Comparison of ENCODE assay signal across 8 mouse cellular contexts in genomic region chr7:3292791-3293190, GRCm38 (mm10). TPM values are rescaled to one million over a fixed set of nuclear protein-coding genes. Genes with fewer than 3 reads are reported as not detected.
DNase-seq lines count a peak whose midpoint lies in the region; ATAC-seq and TF ChIP-seq lines count a peak whose summit lies in the region.

No protein-coding gene starts in this region.

- 4% methylated on average over 14 of the region's 14 CpGs for WGBS in hindbrain, postnatal 0 days
- WGBS in liver, embryonic 14.5 days (ENCODE audit: insufficient replicate concordance) = 1% methylated on average over 14 of the region's 14 CpGs

- peak overlapping the region; percentile 46 for H3K4me2 ChIP-seq in hindbrain, postnatal 0 days (ENCODE audit: low read depth, low read length)
- peak overlapping the region; percentile 48 for H3K4me2 ChIP-seq in liver, embryonic 14.5 days (ENCODE audit: low read depth)

- no peak overlapping the region; the same call in 1 of the 2 replicates for H3K9ac ChIP-seq in hindbrain, postnatal 0 days (replicated peaks; ENCODE audit: low read length)
- H3K9ac ChIP-seq in liver, embryonic 14.5 days (replicated peaks) = no peak overlapping the region

- H3K9me3 ChIP-seq in hindbrain, postnatal 0 days (ENCODE audit: low read length) = no peaks in the 10 kb centered on the region
- H3K9me3 ChIP-seq in liver, embryonic 14.5 days (ENCODE audit: control insufficient read depth, low read length) = no peaks in the 10 kb centered on the region

- no peak for TF ChIP-seq EP300 in liver, embryonic 14.5 days (IDR thresholded peaks at IDR 0.05; ENCODE audit: low read depth)

- no peak for TF ChIP-seq CTCF in hindbrain, postnatal 0 days (IDR thresholded peaks at IDR 0.05; ENCODE audit: low read depth)
- 0 out of 2 replicates have a peak, but pooled peaks have one; percentile 7 for TF ChIP-seq CTCF in liver, embryonic 14.5 days (IDR thresholded peaks at IDR 0.05; ENCODE audit: low read depth)

- peaks cover 23% of the 10 kb centered on the region; the same call in 1 of the 2 replicates for H3K36me3 ChIP-seq in hindbrain, postnatal 0 days (ENCODE audit: insufficient read depth, low read length)
- H3K36me3 ChIP-seq in liver, embryonic 14.5 days (replicated peaks; ENCODE audit: control insufficient read depth, insufficient read depth, low read depth) = no peaks in the 10 kb centered on the region

- DNase-seq in layer of hippocampus, postnatal 10 days (ENCODE audit: low spot score in 2 of 2) = peak; percentile 37 to 56
- no peak for DNase-seq in layer of hippocampus, adult 9-10 months (ENCODE audit: low spot score)
- peak; percentile 48 for DNase-seq in cerebellum, adult 9-10 months
- DNase-seq in gastrocnemius, postnatal 10 days = peak; percentile 81
- peak; percentile 52 for DNase-seq in hindbrain, postnatal 0 days (ENCODE audit: low spot score)
- DNase-seq in liver, embryonic 14.5 days (ENCODE audit: low read depth in 3 of 3, low spot score in 3 of 3) = peak; percentile 50 to 59 (median 55)
- DNase-seq in natural killer cell, adult 2 months (ENCODE audit: low spot score in 2 of 2) = peak; percentile 45 to 48
- peak; percentile 19 for DNase-seq in thymus, postnatal 25 days

- no peak for ATAC-seq in hindbrain, postnatal 0 days
- peak; percentile 56 for ATAC-seq in liver, embryonic 14.5 days (ENCODE audit: insufficient read depth)

- no peak overlapping the region for H3K27ac ChIP-seq in hindbrain, postnatal 0 days
- H3K27ac ChIP-seq in liver, embryonic 14.5 days = no peak overlapping the region

- H3K27me3 ChIP-seq in hindbrain, postnatal 0 days (ENCODE audit: insufficient read depth, low read length) = no peaks in the 10 kb centered on the region
- H3K27me3 ChIP-seq in liver, embryonic 14.5 days (ENCODE audit: control insufficient read depth, insufficient read depth, low read length) = no peaks in the 10 kb centered on the region

- peak overlapping the region; percentile 20 for H3K4me3 ChIP-seq in hindbrain, postnatal 0 days (ENCODE audit: low read length)
- peak overlapping the region; percentile 35 to 56 for H3K4me3 ChIP-seq in liver, embryonic 14.5 days (ENCODE audit: insufficient read depth in 1 of 2, low read depth in 2 of 2, low read length in 2 of 2)

- 0 out of 2 replicates have a peak, but pooled peaks cover 6% of the 10 kb centered on the region for H3K4me1 ChIP-seq in hindbrain, postnatal 0 days (ENCODE audit: insufficient read depth, low read length)
- H3K4me1 ChIP-seq in liver, embryonic 14.5 days (replicated peaks; ENCODE audit: control insufficient read depth in 2 of 2, insufficient read depth in 2 of 2, low read length in 1 of 2) = peaks cover 3 to 23% of the 10 kb centered on the region in 2 experiments; a peak in 2 of 4 replicates

RNA-seq across cellular contexts. Expression of gene Prkcg, which starts 3.8 kb away (rescaled TPM):
- total RNA-seq in layer of hippocampus, postnatal 10 days (2021) = 100 to 1,000 TPM; 448 to 472 TPM
- total RNA-seq in gastrocnemius, postnatal 10 days (2021) = 1 to 10 TPM; 2.2 to 4.5 TPM
- 6.7 and 8.0 TPM in 2 replicates for total RNA-seq in hindbrain, postnatal 0 days (2014; rRNA removed)
- 4.2 and 5.7 TPM in 2 replicates for polyA plus RNA-seq in hindbrain, postnatal 0 days (2015; fragmentation: Nextera tagmentation; extraction: Ambion mirVana)
- 0.05 and 0.06 TPM in 2 replicates for polyA plus RNA-seq in liver, embryonic 14.5 days (2012; rRNA removed)
- polyA plus RNA-seq in liver, embryonic 14.5 days (2014; fragmentation: Nextera tagmentation; extraction: Ambion mirVana) = not detected in 2 replicates

RNA-seq across cellular contexts. Expression of gene Myadm, which starts 3.9 kb away (rescaled TPM):
- total RNA-seq in layer of hippocampus, postnatal 10 days (2021) = 10 to 100 TPM; 89.7 to 91.6 TPM
- total RNA-seq in gastrocnemius, postnatal 10 days (2021) = 100 to 1,000 TPM in 1 of 2 experiments, 10 to 100 TPM in 1; 71.6 to 100 TPM
- 22.6 and 42.7 TPM in 2 replicates for total RNA-seq in hindbrain, postnatal 0 days (2014; rRNA removed)
- 25.9 and 29.1 TPM in 2 replicates for polyA plus RNA-seq in hindbrain, postnatal 0 days (2015; fragmentation: Nextera tagmentation; extraction: Ambion mirVana)
- 21.5 and 27.0 TPM in 2 replicates for polyA plus RNA-seq in liver, embryonic 14.5 days (2012; rRNA removed)
- 23.1 and 24.9 TPM in 2 replicates for polyA plus RNA-seq in liver, embryonic 14.5 days (2014; fragmentation: Nextera tagmentation; extraction: Ambion mirVana)

RNA-seq across cellular contexts. Expression of gene Cacng7, which starts 40.0 kb away (rescaled TPM):
- total RNA-seq in layer of hippocampus, postnatal 10 days (2021) = 100 to 1,000 TPM; 114 to 119 TPM
- total RNA-seq in gastrocnemius, postnatal 10 days (2021) = 10 to 100 TPM in 1 of 2 experiments, 1 to 10 TPM in 1; 9.7 to 10.2 TPM
- 115 and 116 TPM in 2 replicates for total RNA-seq in hindbrain, postnatal 0 days (2014; rRNA removed)
- 4.0 and 4.6 TPM in 2 replicates for polyA plus RNA-seq in hindbrain, postnatal 0 days (2015; fragmentation: Nextera tagmentation; extraction: Ambion mirVana)
- 0.49 and 0.92 TPM in 2 replicates for polyA plus RNA-seq in liver, embryonic 14.5 days (2012; rRNA removed)
- not detected in 2 replicates for polyA plus RNA-seq in liver, embryonic 14.5 days (2014; fragmentation: Nextera tagmentation; extraction: Ambion mirVana)

RNA-seq across cellular contexts. Expression of gene Nlrp12, which starts 43.3 kb away (rescaled TPM):
- under 1 TPM; 0.11 to 0.18 TPM for total RNA-seq in layer of hippocampus, postnatal 10 days (2021)
- under 1 TPM in 1 of 2 experiments, not detected in 1; 0.09 TPM for total RNA-seq in gastrocnemius, postnatal 10 days (2021)
- 0.10 TPM in 1 of 2 replicates, not detected in the other for total RNA-seq in hindbrain, postnatal 0 days (2014; rRNA removed)
- 0.03 and 0.05 TPM in 2 replicates for polyA plus RNA-seq in hindbrain, postnatal 0 days (2015; fragmentation: Nextera tagmentation; extraction: Ambion mirVana)
- 0.02 and 0.04 TPM in 2 replicates for polyA plus RNA-seq in liver, embryonic 14.5 days (2012; rRNA removed)
- polyA plus RNA-seq in liver, embryonic 14.5 days (2014; fragmentation: Nextera tagmentation; extraction: Ambion mirVana) = 0.05 and 0.08 TPM in 2 replicates

Comparison
In these comparisons a context has a peak if more than half of its experiments do, and no peak if none do; other contexts are left out.
1. RNA of gene Prkcg, which starts 3.8 kb away (total RNA-seq): 448 to 472 TPM in layer of hippocampus, postnatal 10 days; 6.7 to 8.0 TPM in hindbrain, postnatal 0 days and 2.2 to 4.5 TPM in gastrocnemius, postnatal 10 days; every median in the first group is over 10 times any median in the second.
2. RNA of gene Cacng7, which starts 40.0 kb away (total RNA-seq): 114 to 119 TPM in layer of hippocampus, postnatal 10 days and 115 to 116 TPM in hindbrain, postnatal 0 days; 9.7 to 10.2 TPM in gastrocnemius, postnatal 10 days; every median in the first group is over 10 times any median in the second.